In genomic region chr7:16404315-16405072, GRCm38 (mm10) we compare ENCODE assay signal across 8 mouse cellular contexts. TPM values are rescaled to one million over a fixed set of nuclear protein-coding genes. Genes with fewer than 3 reads are reported as not detected.
DNase-seq lines count a peak whose midpoint lies in the region; ATAC-seq and TF ChIP-seq lines count a peak whose summit lies in the region.

No protein-coding gene starts in this region.

- no peaks in the 10 kb centered on the region for H3K27me3 ChIP-seq in heart, embryonic 10.5 days (ENCODE audit: insufficient read depth, poor library complexity, severe bottlenecking)
- H3K27me3 ChIP-seq in G1E (ENCODE audit: insufficient read depth, low read length): no peaks in the 10 kb centered on the region
- no peaks in the 10 kb centered on the region for H3K27me3 ChIP-seq in forebrain, embryonic 16.5 days (replicated peaks; ENCODE audit: control insufficient read depth, insufficient read depth, low read length)
- no peaks in the 10 kb centered on the region for H3K27me3 ChIP-seq in liver, embryonic 11.5 days (replicated peaks; ENCODE audit: control insufficient read depth, insufficient read depth, low read length)
- H3K27me3 ChIP-seq in stomach, embryonic 16.5 days (ENCODE audit: control insufficient read depth, insufficient read depth, low read length): no peaks in the 10 kb centered on the region

- peaks cover 10% of the 10 kb centered on the region for H3K36me3 ChIP-seq in heart, embryonic 10.5 days
- peaks cover 57% of the 10 kb centered on the region for H3K36me3 ChIP-seq in G1E (replicated peaks)
- no peaks in the 10 kb centered on the region for H3K36me3 ChIP-seq in forebrain, embryonic 16.5 days (ENCODE audit: control insufficient read depth, insufficient read depth)
- H3K36me3 ChIP-seq in liver, embryonic 11.5 days (ENCODE audit: control insufficient read depth, insufficient read depth, low read length): no peaks in the 10 kb centered on the region
- no peaks in the 10 kb centered on the region for H3K36me3 ChIP-seq in stomach, embryonic 16.5 days (ENCODE audit: control insufficient read depth, insufficient read depth, low read length)

- peak overlapping the region; percentile 37 for H3K9ac ChIP-seq in forebrain, embryonic 16.5 days (replicated peaks; ENCODE audit: low read depth, low read length)
- H3K9ac ChIP-seq in liver, embryonic 11.5 days (ENCODE audit: low read depth, low read length): peak overlapping the region; percentile 75
- peak overlapping the region; percentile 69 for H3K9ac ChIP-seq in stomach, embryonic 16.5 days (ENCODE audit: low read length)

- DNase-seq in heart, embryonic 10.5 days (ENCODE audit: low spot score): no peak
- no peak for DNase-seq in heart, adult 9 months (ENCODE audit: low spot score in 2 of 2)
- no peak for DNase-seq in G1E (ENCODE audit: low spot score)
- no peak for DNase-seq in liver, embryonic 11.5 days (ENCODE audit: low spot score)
- DNase-seq in right cerebral cortex, postnatal 25 days: no peak
- DNase-seq in layer of hippocampus, postnatal 25 days (ENCODE audit: extremely low spot score in 1 of 2, low spot score in 1 of 2): no peak

- no peaks in the 10 kb centered on the region for H3K9me3 ChIP-seq in heart, embryonic 10.5 days
- no peaks in the 10 kb centered on the region for H3K9me3 ChIP-seq in G1E (replicated peaks)
- H3K9me3 ChIP-seq in forebrain, embryonic 16.5 days (ENCODE audit: control insufficient read depth, low read length): no peaks in the 10 kb centered on the region
- no peaks in the 10 kb centered on the region for H3K9me3 ChIP-seq in liver, embryonic 11.5 days (ENCODE audit: control insufficient read depth, low read length)
- H3K9me3 ChIP-seq in stomach, embryonic 16.5 days (replicated peaks; ENCODE audit: control insufficient read depth, low read length): no peaks in the 10 kb centered on the region

- TF ChIP-seq CTCF in G1E (IDR thresholded peaks at IDR 0.05; ENCODE audit: low read depth, low read length): no peak

- WGBS in heart, embryonic 10.5 days: 83% methylated on average over 3 of the region's 3 CpGs
- WGBS in forebrain, embryonic 16.5 days: 88% methylated on average over 3 of the region's 3 CpGs
- 76% methylated on average over 3 of the region's 3 CpGs for WGBS in liver, embryonic 11.5 days
- WGBS in stomach, embryonic 16.5 days: 60% methylated on average over 3 of the region's 3 CpGs

- peaks cover 39% of the 10 kb centered on the region for H3K4me1 ChIP-seq in heart, embryonic 10.5 days
- peaks cover 54% of the 10 kb centered on the region for H3K4me1 ChIP-seq in G1E (ENCODE audit: insufficient read depth, low read depth, low read length)
- H3K4me1 ChIP-seq in forebrain, embryonic 16.5 days (replicated peaks; ENCODE audit: control insufficient read depth, insufficient read depth, low read length): peaks cover 28% of the 10 kb centered on the region
- H3K4me1 ChIP-seq in liver, embryonic 11.5 days (replicated peaks; ENCODE audit: control insufficient read depth, insufficient read depth, low read length): peaks cover 45% of the 10 kb centered on the region
- H3K4me1 ChIP-seq in stomach, embryonic 16.5 days (ENCODE audit: control insufficient read depth, insufficient read depth, low read length): peaks cover 34% of the 10 kb centered on the region

- H3K4me2 ChIP-seq in forebrain, embryonic 16.5 days (ENCODE audit: low read length): peak overlapping the region; percentile 19; the same call in 1 of the 2 replicates
- peak overlapping the region; percentile 84 for H3K4me2 ChIP-seq in liver, embryonic 11.5 days
- H3K4me2 ChIP-seq in stomach, embryonic 16.5 days (ENCODE audit: low read depth, low read length): peak overlapping the region; percentile 48

- H3K4me3 ChIP-seq in heart, embryonic 10.5 days: peak overlapping the region; percentile 28
- H3K4me3 ChIP-seq in G1E (ENCODE audit: low read depth, low read length): peak overlapping the region; percentile 68; the same call in 1 of the 2 replicates
- no peak overlapping the region for H3K4me3 ChIP-seq in forebrain, embryonic 16.5 days (replicated peaks; ENCODE audit: low read length)
- peak overlapping the region; percentile 40 for H3K4me3 ChIP-seq in liver, embryonic 11.5 days (ENCODE audit: low read depth, low read length)
- H3K4me3 ChIP-seq in stomach, embryonic 16.5 days (replicated peaks; ENCODE audit: low read length): peak overlapping the region; percentile 10; the same call in 1 of the 2 replicates

- no peak for ATAC-seq in G1E (ENCODE audit: extremely low read depth, insufficient number of reproducible peaks, low FRiP score, poor library complexity, severe bottlenecking)
- ATAC-seq in forebrain, embryonic 16.5 days: no peak
- no peak for ATAC-seq in liver, embryonic 11.5 days (replicated peaks; ENCODE audit: low FRiP score)
- no peak for ATAC-seq in stomach, embryonic 16.5 days (ENCODE audit: insufficient read depth, low FRiP score)

- peak overlapping the region; percentile 100 for H3K27ac ChIP-seq in heart, embryonic 10.5 days
- H3K27ac ChIP-seq in forebrain, embryonic 16.5 days (ENCODE audit: low read length): peak overlapping the region; percentile 46
- peak overlapping the region; percentile 99 for H3K27ac ChIP-seq in liver, embryonic 11.5 days (ENCODE audit: low read depth, low read length)
- peak overlapping the region; percentile 98 for H3K27ac ChIP-seq in stomach, embryonic 16.5 days (ENCODE audit: low read length)

RNA-seq across cellular contexts. Expression of gene Zc3h4, which starts 3.8 kb away (rescaled TPM):
- polyA plus RNA-seq in heart, embryonic 10.5 days (2016; fragmentation: Nextera tagmentation; extraction: Ambion mirVana): 12.9 and 19.4 TPM in 2 replicates
- total RNA-seq in G1E (2014; fragmentation: Nextera tagmentation) (62.2 and 64.4 TPM in 2 replicates), G1E (2017) (18.6 and 23.7 TPM in 2 replicates)
- polyA plus RNA-seq in G1E (2012): 179 and 193 TPM in 2 replicates
- polyA plus RNA-seq in forebrain, embryonic 16.5 days (2015; fragmentation: Nextera tagmentation; extraction: Ambion mirVana): 18.6 and 19.3 TPM in 2 replicates
- 14.1 and 18.6 TPM in 2 replicates for polyA plus RNA-seq in liver, embryonic 11.5 days (2014; fragmentation: Nextera tagmentation; extraction: Ambion mirVana)
- polyA plus RNA-seq in stomach, embryonic 16.5 days (2015; fragmentation: Nextera tagmentation; extraction: Ambion mirVana): 9.7 and 10.4 TPM in 2 replicates
- total RNA-seq in layer of hippocampus, postnatal 25 days (2021): 10 to 100 TPM; 54.0 to 59.3 TPM

RNA-seq across cellular contexts. Expression of gene Sae1, which starts 16.9 kb away (rescaled TPM):
- 302 and 359 TPM in 2 replicates for polyA plus RNA-seq in heart, embryonic 10.5 days (2016; fragmentation: Nextera tagmentation; extraction: Ambion mirVana)
- total RNA-seq in G1E (2014; fragmentation: Nextera tagmentation): 105 TPM in 2 replicates
- 319 and 383 TPM in 2 replicates for total RNA-seq in G1E (2017)
- polyA plus RNA-seq in G1E (2012): 49.5 and 52.0 TPM in 2 replicates
- 297 and 304 TPM in 2 replicates for polyA plus RNA-seq in forebrain, embryonic 16.5 days (2015; fragmentation: Nextera tagmentation; extraction: Ambion mirVana)
- 267 and 287 TPM in 2 replicates for polyA plus RNA-seq in liver, embryonic 11.5 days (2014; fragmentation: Nextera tagmentation; extraction: Ambion mirVana)
- 256 and 262 TPM in 2 replicates for polyA plus RNA-seq in stomach, embryonic 16.5 days (2015; fragmentation: Nextera tagmentation; extraction: Ambion mirVana)
- 100 to 1,000 TPM in 1 of 2 experiments, 10 to 100 TPM in 1; 90.9 to 105 TPM for total RNA-seq in layer of hippocampus, postnatal 25 days (2021)

RNA-seq across cellular contexts. Expression of gene Tmem160, which starts 48.1 kb away (rescaled TPM):
- 90.2 and 91.9 TPM in 2 replicates for polyA plus RNA-seq in heart, embryonic 10.5 days (2016; fragmentation: Nextera tagmentation; extraction: Ambion mirVana)
- total RNA-seq in G1E (2014; fragmentation: Nextera tagmentation) (21.6 and 22.7 TPM in 2 replicates), G1E (2017) (23.9 and 35.0 TPM in 2 replicates)
- 166 and 224 TPM in 2 replicates for polyA plus RNA-seq in G1E (2012)
- 65.1 and 66.7 TPM in 2 replicates for polyA plus RNA-seq in forebrain, embryonic 16.5 days (2015; fragmentation: Nextera tagmentation; extraction: Ambion mirVana)
- 54.4 and 54.5 TPM in 2 replicates for polyA plus RNA-seq in liver, embryonic 11.5 days (2014; fragmentation: Nextera tagmentation; extraction: Ambion mirVana)
- polyA plus RNA-seq in stomach, embryonic 16.5 days (2015; fragmentation: Nextera tagmentation; extraction: Ambion mirVana): 38.4 and 44.2 TPM in 2 replicates
- 10 to 100 TPM; 62.5 to 81.2 TPM for total RNA-seq in layer of hippocampus, postnatal 25 days (2021)

Comparison
In these comparisons a context has a peak if more than half of its experiments do, and no peak if none do; other contexts are left out.
1. H3K27ac ChIP-seq: peak in every context shown above with its lines; median percentile 100 in heart, embryonic 10.5 days; 99 in liver, embryonic 11.5 days; 98 in stomach, embryonic 16.5 days; 46 in forebrain, embryonic 16.5 days.
2. H3K4me2 ChIP-seq: peak in every context shown above with its lines; median percentile 84 in liver, embryonic 11.5 days; 48 in stomach, embryonic 16.5 days; 19 in forebrain, embryonic 16.5 days.